Mouse (Mus musculus) intestine, embryonic 16.5 days (tissue): ENCODE measurements at regions not wholly inside any gene's neighbourhood (a gene's known extent, or its start where the extent isn't known, plus 50 kb on each side); places are given as distances from the start of the nearest gene placed in this dataset.
A peak's percentile ranks its signal among the peaks of the same experiment; 100 is the strongest.

Experiments used
- ATAC-seq: fragments of 200-750 bp; cut with Nextera tagmentation; 2 replicates; pipeline ENCODE4 v1.8.0; 2017; ENCODE audit warnings: moderate TSS enrichment, moderate library complexity
- H3K27ac ChIP-seq: fragments of 300-500 bp; sonication (generic); 2 replicates; pipeline ENCODE4 v1.5.1; 2014; ENCODE audit warnings: mild to moderate bottlenecking, low read length
- H3K27me3 ChIP-seq: fragments of 300-500 bp; sonication (generic); replicated peaks from 2 replicates; pipeline ENCODE4 v1.6.1; 2014; ENCODE audit warnings: low read length, control low read depth, mixed read lengths; ENCODE audit not compliant: control insufficient read depth, insufficient read depth
- H3K36me3 ChIP-seq: fragments of 300-500 bp; sonication (generic); 2 replicates; pipeline ENCODE4 v1.6.1; 2014; ENCODE audit warnings: low read length, control low read depth; ENCODE audit not compliant: control insufficient read depth, insufficient read depth
- H3K4me1 ChIP-seq: fragments of 300-500 bp; sonication (generic); 2 replicates; pipeline ENCODE4 v1.6.1; 2014; ENCODE audit warnings: low read length, control low read depth, mixed read lengths; ENCODE audit not compliant: control insufficient read depth, insufficient read depth
- H3K4me2 ChIP-seq: fragments of 300-500 bp; sonication (generic); 2 replicates; pipeline ENCODE4 v1.6.1; 2014; ENCODE audit warnings: low read depth, low read length, control low read depth
- H3K4me3 ChIP-seq: fragments of 300-500 bp; sonication (generic); 2 replicates; pipeline ENCODE4 v1.5.1; 2014; ENCODE audit warnings: mild to moderate bottlenecking, low read length
- H3K9ac ChIP-seq: fragments of 300-500 bp; sonication (generic); 2 replicates; pipeline ENCODE4 v1.6.1; 2014; ENCODE audit warnings: low read depth, low read length
- H3K9me3 ChIP-seq: fragments of 300-500 bp; sonication (generic); 2 replicates; pipeline ENCODE4 v1.6.1; 2016; ENCODE audit warnings: low read length, control low read depth; ENCODE audit not compliant: control insufficient read depth
- WGBS: fragments of 180-500 bp; shearing (Covaris S2); extraction: QIAGEN DNeasy Blood & Tissue Kit; methylation state at CpG from one replicate; pipeline ENCODE4 v1.1.7; 2014; 5-methylcytosine and 5-hydroxymethylcytosine counted together

DNA sequence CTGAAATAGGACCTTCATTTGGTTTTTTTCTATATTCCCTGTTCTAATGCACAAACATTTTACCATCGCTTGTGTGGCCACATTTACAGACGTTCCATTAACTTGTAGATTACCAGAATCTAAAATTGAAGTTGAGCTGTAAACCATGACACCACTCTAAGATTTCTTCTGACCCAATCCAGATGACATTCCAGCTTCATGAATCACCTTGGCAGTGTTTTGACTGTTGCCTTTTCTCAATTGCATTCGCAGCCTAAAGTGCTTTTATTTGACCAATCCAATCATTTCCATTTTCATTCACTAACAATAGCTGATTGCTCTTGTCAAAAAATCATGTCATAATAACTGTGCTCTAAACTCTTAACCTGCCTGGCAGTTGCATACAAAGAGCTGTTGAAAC lies 144.8 kb downstream of the Mdfic start:
- no peaks in the 10 kb centered on the region for H3K27me3 ChIP-seq
- no peaks in the 10 kb centered on the region for H3K36me3 ChIP-seq
- no peak overlapping the region for H3K4me2 ChIP-seq
- no peak overlapping the region for H3K4me3 ChIP-seq
- no peaks in the 10 kb centered on the region for H3K4me1 ChIP-seq
- H3K27ac ChIP-seq = no peak overlapping the region
- no peak overlapping the region for H3K9ac ChIP-seq
- WGBS = 60% methylated on average over 3 of the region's 3 CpGs
- H3K9me3 ChIP-seq = no peaks in the 10 kb centered on the region
- no peak for ATAC-seq

DNA sequence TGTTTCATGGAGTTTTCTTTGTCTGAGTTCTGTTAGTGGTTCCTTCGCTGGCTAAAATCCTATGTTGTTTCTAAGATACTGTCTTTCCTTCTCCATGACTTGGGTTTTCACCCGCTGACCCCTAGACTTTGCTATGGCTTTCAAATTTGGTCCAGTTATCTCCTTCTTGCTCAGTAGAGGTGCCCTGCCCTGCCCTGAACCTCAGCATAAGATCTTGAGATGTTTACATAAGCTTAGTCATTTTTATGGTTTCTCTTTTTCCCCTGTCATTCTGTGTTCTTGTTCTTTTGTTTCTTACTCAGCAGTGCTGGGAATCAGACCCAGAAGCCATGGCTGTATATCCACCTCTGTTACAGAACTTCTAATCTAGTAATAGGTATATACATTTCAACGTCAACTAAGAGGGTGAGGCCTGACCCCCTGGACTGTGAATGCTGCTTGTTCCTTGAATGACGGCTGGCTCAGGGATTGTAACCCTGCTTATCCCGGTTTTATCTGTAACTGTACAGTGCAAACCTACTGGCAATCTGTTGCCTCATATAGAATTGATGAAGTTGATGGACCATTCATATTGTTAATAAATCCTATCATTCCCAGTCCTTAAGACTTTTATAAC lies 161.9 kb downstream of the Mdfic start:
- peak; percentile 74 for ATAC-seq
- no peak overlapping the region for H3K9ac ChIP-seq
- no peaks in the 10 kb centered on the region for H3K4me1 ChIP-seq
- H3K27me3 ChIP-seq = no peaks in the 10 kb centered on the region
- H3K36me3 ChIP-seq = no peaks in the 10 kb centered on the region
- no peak overlapping the region for H3K4me2 ChIP-seq
- H3K4me3 ChIP-seq = no peak overlapping the region
- WGBS = 66% methylated on average over 5 of the region's 5 CpGs
- H3K9me3 ChIP-seq = no peaks in the 10 kb centered on the region
- no peak overlapping the region for H3K27ac ChIP-seq

GRCm38 (mm10) chr6:15893066-15893465 lies 172.6 kb downstream of the Mdfic start:
- H3K36me3 ChIP-seq = no peaks in the 10 kb centered on the region
- no peaks in the 10 kb centered on the region for H3K4me1 ChIP-seq
- no peak overlapping the region for H3K4me3 ChIP-seq
- WGBS = 65% methylated on average over 5 of the region's 5 CpGs
- ATAC-seq = no peak
- no peak overlapping the region for H3K9ac ChIP-seq
- H3K27ac ChIP-seq = no peak overlapping the region
- no peaks in the 10 kb centered on the region for H3K27me3 ChIP-seq
- no peak overlapping the region for H3K4me2 ChIP-seq
- H3K9me3 ChIP-seq = no peaks in the 10 kb centered on the region

DNA sequence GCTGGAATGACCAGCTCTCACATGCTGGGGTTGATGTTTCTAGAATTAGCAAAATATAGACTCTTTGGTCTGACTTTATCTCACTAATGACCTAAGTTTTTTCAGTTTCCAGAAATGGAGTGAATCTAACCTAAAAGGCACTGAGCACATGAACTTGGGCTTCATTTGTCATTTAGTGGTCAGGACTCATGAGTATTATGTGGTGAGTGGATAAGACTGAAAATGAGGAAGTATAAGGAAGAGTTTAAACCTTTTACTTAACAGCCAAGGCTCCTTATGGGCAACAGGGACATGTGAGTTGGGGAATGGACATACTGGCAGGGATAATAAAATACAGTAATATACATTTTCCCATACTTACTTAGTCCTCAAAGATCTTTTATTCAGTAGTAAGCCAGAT lies 180.0 kb downstream of the Mdfic start:
- H3K4me3 ChIP-seq = no peak overlapping the region
- H3K4me2 ChIP-seq = no peak overlapping the region
- H3K9me3 ChIP-seq = no peaks in the 10 kb centered on the region
- H3K27me3 ChIP-seq = no peaks in the 10 kb centered on the region
- no peak overlapping the region for H3K9ac ChIP-seq
- no peak for ATAC-seq
- no peak overlapping the region for H3K27ac ChIP-seq
- no peaks in the 10 kb centered on the region for H3K4me1 ChIP-seq
- H3K36me3 ChIP-seq = no peaks in the 10 kb centered on the region

- ATAC-seq = no peak
Measured at GRCm38 (mm10) chr6:15902665-15903274, 182.3 kb downstream of the Mdfic start.

DNA sequence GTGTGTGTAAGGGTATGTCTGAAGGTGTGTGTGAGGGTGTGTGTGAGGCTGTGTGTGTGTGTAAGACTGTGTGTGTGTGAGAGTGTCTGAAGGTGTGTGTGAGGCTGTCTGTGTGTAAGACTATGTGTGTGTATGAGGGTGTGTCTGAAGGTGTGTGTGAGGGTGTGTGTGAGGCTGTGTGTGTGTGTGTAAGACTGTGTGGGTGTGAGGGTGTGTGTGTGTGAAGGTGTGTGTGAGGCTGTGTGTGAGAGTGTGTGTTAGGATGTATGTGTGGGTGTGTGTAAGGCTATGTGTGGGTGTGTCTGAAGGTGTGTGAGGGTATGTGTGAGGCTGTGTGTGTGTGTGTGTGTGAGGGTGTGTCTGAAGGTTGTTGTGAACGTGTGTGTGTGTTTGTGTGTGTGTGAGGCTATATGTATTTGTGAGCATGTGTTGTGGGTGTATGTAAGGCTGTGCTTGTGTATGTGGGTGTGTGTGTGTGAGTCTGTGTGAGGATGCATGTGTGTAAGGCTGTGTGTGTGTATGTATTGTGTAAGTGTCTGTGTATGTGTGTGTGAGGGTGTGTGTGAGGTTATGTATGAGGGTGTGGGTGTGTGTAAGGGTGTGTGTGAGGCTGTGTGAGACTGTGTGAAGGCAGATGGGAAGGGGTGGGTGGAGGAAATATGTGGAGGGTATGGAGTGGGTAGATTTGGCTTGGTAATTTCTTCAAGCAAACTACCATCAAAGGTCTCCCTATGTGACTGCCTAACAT lies 190.1 kb downstream of the Mdfic start:
- Histone ChIP-seq H3K4me3 (no peak overlapping the region), H3K9me3 (no peaks in the 10 kb centered on the region), H3K36me3 (no peaks in the 10 kb centered on the region), H3K4me1 (no peaks in the 10 kb centered on the region), H3K4me2 (no peak overlapping the region), H3K27ac (no peak overlapping the region), H3K9ac (no peak overlapping the region), H3K27me3 (no peaks in the 10 kb centered on the region)
- WGBS = 57% methylated on average over 1 of the region's 1 CpGs
- no peak for ATAC-seq

More at GRCm38 (mm10) chr6:15902665-15903274, 182.3 kb downstream of the Mdfic start:
- Histone ChIP-seq H3K9ac (no peak overlapping the region), H3K27ac (no peak overlapping the region), H3K9me3 (no peaks in the 10 kb centered on the region), H3K4me1 (no peaks in the 10 kb centered on the region), H3K27me3 (no peaks in the 10 kb centered on the region), H3K36me3 (no peaks in the 10 kb centered on the region), H3K4me2 (no peak overlapping the region), H3K4me3 (no peak overlapping the region)
- WGBS = 63% methylated on average over 2 of the region's 2 CpGs

DNA sequence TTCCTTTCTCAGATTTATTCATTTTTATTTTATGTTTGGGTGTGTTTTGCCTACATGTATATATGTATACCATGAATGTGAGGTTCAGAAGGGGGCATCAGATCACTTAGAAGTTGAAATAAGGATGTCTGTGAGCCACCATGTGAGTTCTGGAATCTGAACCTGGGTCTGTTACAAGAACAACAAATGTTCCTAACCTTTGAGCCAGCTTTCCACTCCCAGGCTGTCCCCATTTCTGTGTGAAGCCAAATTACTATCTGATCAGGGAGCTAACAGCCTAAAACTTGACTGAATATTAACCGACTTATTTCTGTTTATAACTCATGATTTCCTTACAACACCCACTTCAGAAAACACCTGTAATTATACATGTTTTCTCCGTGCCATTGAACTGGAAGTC lies 209.2 kb downstream of the Mdfic start:
- H3K27ac ChIP-seq = no peak overlapping the region
- H3K36me3 ChIP-seq = no peaks in the 10 kb centered on the region
- H3K4me1 ChIP-seq = no peaks in the 10 kb centered on the region
- H3K4me2 ChIP-seq = no peak overlapping the region
- no peak overlapping the region for H3K4me3 ChIP-seq
- no peaks in the 10 kb centered on the region for H3K9me3 ChIP-seq
- WGBS = 86% methylated on average over 2 of the region's 2 CpGs
- H3K9ac ChIP-seq = no peak overlapping the region
- no peak for ATAC-seq
- no peaks in the 10 kb centered on the region for H3K27me3 ChIP-seq

- 78% methylated on average over 2 of the region's 2 CpGs for WGBS
- Histone ChIP-seq H3K27me3 (no peaks in the 10 kb centered on the region), H3K9ac (no peak overlapping the region), H3K4me1 (no peaks in the 10 kb centered on the region), H3K4me3 (no peak overlapping the region), H3K27ac (no peak overlapping the region), H3K4me2 (no peak overlapping the region), H3K9me3 (no peaks in the 10 kb centered on the region), H3K36me3 (no peaks in the 10 kb centered on the region)
- no peak for ATAC-seq
Measured at GRCm38 (mm10) chr6:15950251-15950650, 229.8 kb downstream of the Mdfic start.

GRCm38 (mm10) chr6:15987334-15987733 lies 266.9 kb downstream of the Mdfic start:
- 17% methylated on average over 5 of the region's 5 CpGs for WGBS
- Histone ChIP-seq H3K9ac (no peak overlapping the region), H3K36me3 (no peaks in the 10 kb centered on the region), H3K9me3 (no peaks in the 10 kb centered on the region), H3K27me3 (no peaks in the 10 kb centered on the region), H3K4me2 (no peak overlapping the region), H3K27ac (no peak overlapping the region), H3K4me3 (no peak overlapping the region), H3K4me1 (no peaks in the 10 kb centered on the region)
- peak; percentile 93 for ATAC-seq
